Mouse (Mus musculus) megakaryocyte, embryonic 14.5 days (primary cell): ENCODE measurements around the gene Cers1.

ENCODE experiments used
- FLI1 ChIP-seq: IDR thresholded peaks from 2 replicates; pipeline ENCODE4 v1.6.1; 2012; ENCODE audit warnings: low read length, inconsistent platforms, mixed read lengths
- GATA1 ChIP-seq: IDR thresholded peaks from 3 replicates; pipeline ENCODE4 v1.6.1; 2012; ENCODE audit warnings: mixed read lengths, low read length, inconsistent platforms, borderline replicate concordance

DNA sequence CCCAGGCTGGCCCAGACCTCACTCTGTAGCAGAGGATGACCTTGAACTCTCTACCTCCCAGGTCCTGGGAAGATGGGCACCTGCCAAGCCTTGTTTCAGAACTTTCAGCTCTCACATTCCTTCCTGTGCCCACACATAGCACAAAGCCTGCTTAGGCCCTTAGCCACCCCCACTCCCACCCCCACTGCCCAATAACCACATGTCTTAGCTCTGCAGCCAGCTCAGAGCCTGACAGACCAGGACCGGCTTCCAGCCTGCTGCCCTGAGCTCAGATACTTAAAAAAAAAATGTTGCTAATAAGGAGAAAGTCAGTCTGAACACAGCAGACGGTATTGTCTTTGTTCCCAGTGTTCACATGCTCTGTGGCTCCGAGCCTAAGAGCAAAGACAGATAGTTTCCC, 34.6 kb upstream of the Cers1 start:
- TF ChIP-seq GATA1 (no peak), FLI1 (no peak)
